Mouse (Mus musculus) midbrain, embryonic 15.5 days (tissue): ENCODE data around the gene Tmem45b. TPM values are rescaled to one million over a fixed set of nuclear protein-coding genes. Genes with fewer than 3 reads are reported as not detected.

Experiments used
- ATAC-seq: fragments of 200-750 bp; cut with Nextera tagmentation; replicated peaks from 2 replicates; pipeline ENCODE4 v1.8.0; 2017; ENCODE audit warnings: moderate TSS enrichment
- H3K27ac ChIP-seq: fragments of 300-500 bp; sonication (generic); 2 replicates; pipeline ENCODE4 v1.5.1; 2015; ENCODE audit warnings: mild to moderate bottlenecking, inconsistent platforms
- H3K27me3 ChIP-seq: fragments of 300-500 bp; sonication (generic); replicated peaks from 2 replicates; pipeline ENCODE4 v1.6.1; 2015; ENCODE audit warnings: inconsistent platforms
- H3K36me3 ChIP-seq: fragments of 300-500 bp; sonication (generic); replicated peaks from 2 replicates; pipeline ENCODE4 v1.6.1; 2015; ENCODE audit warnings: inconsistent platforms
- H3K4me1 ChIP-seq: fragments of 300-500 bp; sonication (generic); 2 replicates; pipeline ENCODE4 v1.6.1; 2015; ENCODE audit warnings: inconsistent platforms
- H3K4me2 ChIP-seq: fragments of 300-500 bp; sonication (generic); 2 replicates; pipeline ENCODE4 v1.6.1; 2015; ENCODE audit warnings: inconsistent platforms, mild to moderate bottlenecking, moderate library complexity
- H3K4me3 ChIP-seq: fragments of 300-500 bp; sonication (generic); 2 replicates; pipeline ENCODE4 v1.5.1; 2015; ENCODE audit warnings: mild to moderate bottlenecking, inconsistent platforms
- H3K9ac ChIP-seq: fragments of 300-500 bp; sonication (generic); 2 replicates; pipeline ENCODE4 v1.6.1; 2015; ENCODE audit warnings: mild to moderate bottlenecking, inconsistent platforms
- H3K9me3 ChIP-seq: fragments of 300-500 bp; sonication (generic); 2 replicates; pipeline ENCODE4 v1.6.1; 2016; ENCODE audit warnings: inconsistent platforms
- WGBS: fragments of 180-500 bp; shearing (Covaris S2); methylation state at CpG from one replicate; pipeline ENCODE4 v1.1.7; 2015; ENCODE audit warnings: mixed read lengths; 5-methylcytosine and 5-hydroxymethylcytosine counted together
- polyA plus RNA-seq: library from polyadenylated mRNA; unstranded; fragments of >200 nt; fragmentation: Nextera tagmentation; extraction: Ambion mirVana; gene quantifications from 2 replicates; pipeline ENCODE4 v1.2.1, GENCODE M21; 2015

Gene Tmem45b
- polyA plus RNA-seq, 1 experiment from 2014 or later: 0.26 TPM

- Histone ChIP-seq H3K9ac (no peak overlapping the region), H3K9me3 (no peaks in the 10 kb centered on the region), H3K27me3 (no peaks in the 10 kb centered on the region), H3K36me3 (no peaks in the 10 kb centered on the region), H3K27ac (no peak overlapping the region), H3K4me3 (no peak overlapping the region), H3K4me2 (no peak overlapping the region), H3K4me1 (no peaks in the 10 kb centered on the region)
- no peak for ATAC-seq
- 90% methylated on average over 7 of the region's 7 CpGs for WGBS
These were observed 26.4 kb downstream of the Tmem45b start for GRCm38 (mm10) chr9:31437861-31438260.

- WGBS: 89% methylated on average over 8 of the region's 8 CpGs
- no peak for ATAC-seq
These were observed 28.8 kb downstream of the Tmem45b start for GRCm38 (mm10) chr9:31435415-31435814.

GRCm38 (mm10) chr9:31433431-31433830 lies 30.8 kb downstream of the Tmem45b start:
- H3K27ac ChIP-seq: no peak overlapping the region
- WGBS: 94% methylated on average over 3 of the region's 3 CpGs

More at GRCm38 (mm10) chr9:31435415-31435814, 28.8 kb downstream of the Tmem45b start:
- Histone ChIP-seq H3K4me2 (no peak overlapping the region), H3K27ac (no peak overlapping the region), H3K9ac (no peak overlapping the region), H3K4me3 (no peak overlapping the region), H3K9me3 (no peaks in the 10 kb centered on the region), H3K4me1 (no peaks in the 10 kb centered on the region), H3K27me3 (no peaks in the 10 kb centered on the region), H3K36me3 (no peaks in the 10 kb centered on the region)

GRCm38 (mm10) chr9:31432336-31432975 lies 31.8 kb downstream of the Tmem45b start:
- H3K4me1 ChIP-seq: no peaks in the 10 kb centered on the region
- H3K27me3 ChIP-seq: no peaks in the 10 kb centered on the region
- H3K9me3 ChIP-seq: no peaks in the 10 kb centered on the region
- no peak overlapping the region for H3K4me2 ChIP-seq
- no peak overlapping the region for H3K27ac ChIP-seq
- ATAC-seq: no peak
- no peak overlapping the region for H3K4me3 ChIP-seq
- 80% methylated on average over 7 of the region's 7 CpGs for WGBS
- no peaks in the 10 kb centered on the region for H3K36me3 ChIP-seq
- no peak overlapping the region for H3K9ac ChIP-seq

More at GRCm38 (mm10) chr9:31433431-31433830, 30.8 kb downstream of the Tmem45b start:
- H3K4me1 ChIP-seq: no peaks in the 10 kb centered on the region
- no peak for ATAC-seq
- H3K9ac ChIP-seq: no peak overlapping the region
- no peak overlapping the region for H3K4me2 ChIP-seq
- H3K9me3 ChIP-seq: no peaks in the 10 kb centered on the region
- no peaks in the 10 kb centered on the region for H3K36me3 ChIP-seq
- no peak overlapping the region for H3K4me3 ChIP-seq
- H3K27me3 ChIP-seq: no peaks in the 10 kb centered on the region

DNA sequence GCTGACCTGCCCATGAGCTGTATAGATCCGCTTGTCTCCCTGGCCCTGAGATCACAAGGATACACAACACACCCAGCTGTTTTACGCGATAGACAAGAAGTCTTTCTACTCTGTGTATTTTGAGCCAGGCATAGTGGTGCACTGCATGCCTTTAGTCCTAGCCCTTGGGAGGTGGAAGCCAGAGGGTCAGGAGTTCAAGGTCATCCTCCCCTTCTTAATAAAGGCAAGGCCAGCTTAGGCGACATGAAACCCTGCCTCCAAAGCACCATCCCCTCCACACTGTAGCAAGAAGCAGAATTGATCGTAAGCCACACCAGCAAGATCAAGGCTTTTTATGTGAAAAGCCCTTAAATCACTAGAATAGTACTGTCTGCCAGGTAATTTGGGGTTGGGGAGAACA lies 32.5 kb downstream of the Tmem45b start:
- Histone ChIP-seq H3K9ac (no peak overlapping the region), H3K36me3 (no peaks in the 10 kb centered on the region), H3K4me2 (no peak overlapping the region), H3K27ac (no peak overlapping the region), H3K4me3 (no peak overlapping the region), H3K9me3 (no peaks in the 10 kb centered on the region), H3K4me1 (no peaks in the 10 kb centered on the region), H3K27me3 (no peaks in the 10 kb centered on the region)
- WGBS: 87% methylated on average over 5 of the region's 5 CpGs
- ATAC-seq: no peak

DNA sequence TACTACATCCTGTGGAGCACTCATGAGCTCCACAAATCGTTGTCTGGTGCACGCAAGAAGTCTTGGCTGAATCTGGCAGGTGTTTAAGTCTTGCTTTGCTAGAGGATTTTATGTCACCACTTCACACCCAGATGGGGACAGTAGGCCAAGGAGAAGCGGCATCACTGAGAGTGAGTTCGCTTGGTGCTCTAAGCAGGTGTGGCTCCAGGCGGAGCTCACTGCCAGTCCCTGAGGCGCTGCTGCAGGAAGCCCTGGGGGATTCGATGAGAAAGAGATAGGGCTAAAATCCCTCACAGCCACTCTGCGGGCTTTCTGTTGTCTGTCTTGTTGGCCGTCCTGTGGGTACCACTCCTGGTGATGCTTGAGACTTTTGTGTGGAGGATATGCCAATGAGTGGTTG lies 34.3 kb downstream of the Tmem45b start:
- Histone ChIP-seq H3K9ac (no peak overlapping the region), H3K9me3 (no peaks in the 10 kb centered on the region), H3K4me2 (no peak overlapping the region), H3K4me3 (no peak overlapping the region), H3K36me3 (no peaks in the 10 kb centered on the region), H3K27me3 (no peaks in the 10 kb centered on the region), H3K27ac (no peak overlapping the region), H3K4me1 (no peaks in the 10 kb centered on the region)
- ATAC-seq: no peak
- 84% methylated on average over 9 of the region's 9 CpGs for WGBS

- WGBS: 92% methylated on average over 7 of the region's 7 CpGs
- no peaks in the 10 kb centered on the region for H3K9me3 ChIP-seq
- no peaks in the 10 kb centered on the region for H3K27me3 ChIP-seq
- no peak for ATAC-seq
- H3K4me1 ChIP-seq: no peaks in the 10 kb centered on the region
- no peak overlapping the region for H3K9ac ChIP-seq
- 0 out of 2 replicates have a peak, but pooled peaks cover 2% of the 10 kb centered on the region for H3K36me3 ChIP-seq
- H3K27ac ChIP-seq: no peak overlapping the region
- no peak overlapping the region for H3K4me3 ChIP-seq
- H3K4me2 ChIP-seq: no peak overlapping the region
These were observed 35.3 kb downstream of the Tmem45b start for GRCm38 (mm10) chr9:31428971-31429370.

GRCm38 (mm10) chr9:31422143-31422542 lies 42.1 kb downstream of the Tmem45b start:
- H3K36me3 ChIP-seq: peaks cover 33% of the 10 kb centered on the region
- ATAC-seq: no peak

DNA sequence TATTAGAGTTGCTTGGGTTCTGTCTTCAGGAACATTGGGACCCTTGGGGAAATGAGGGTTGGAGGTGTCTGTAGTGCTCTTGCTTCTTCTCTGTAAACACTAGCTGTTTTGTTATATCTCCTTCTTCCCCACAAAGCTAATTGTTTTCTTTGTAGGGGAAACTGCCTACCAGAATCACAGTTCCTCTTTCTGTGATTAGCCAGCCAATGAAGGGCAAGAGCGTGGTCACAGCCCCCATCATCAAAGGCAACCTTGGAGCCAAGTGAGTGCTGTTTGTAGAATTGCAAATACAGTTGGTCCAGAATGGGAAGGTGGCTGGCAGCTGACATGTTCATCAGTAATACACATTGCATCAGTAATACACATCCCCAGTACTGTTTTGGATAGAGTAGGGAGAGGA lies 45.4 kb downstream of the Tmem45b start:
- 93% methylated on average over 1 of the region's 1 CpGs for WGBS
- no peak overlapping the region for H3K27ac ChIP-seq

More at GRCm38 (mm10) chr9:31422143-31422542, 42.1 kb downstream of the Tmem45b start:
- Histone ChIP-seq H3K27ac (no peak overlapping the region), H3K9me3 (no peaks in the 10 kb centered on the region), H3K9ac (no peak overlapping the region), H3K4me1 (no peaks in the 10 kb centered on the region), H3K27me3 (no peaks in the 10 kb centered on the region), H3K4me2 (no peak overlapping the region), H3K4me3 (no peak overlapping the region)
- WGBS: 97% methylated on average over 5 of the region's 5 CpGs

GRCm38 (mm10) chr9:31412165-31412564 lies 52.1 kb downstream of the Tmem45b start:
- Histone ChIP-seq H3K4me3 (no peak overlapping the region), H3K4me2 (no peak overlapping the region)
- 92% methylated on average over 4 of the region's 4 CpGs for WGBS

More for the DNA sequence above, 45.4 kb downstream of the Tmem45b start:
- Histone ChIP-seq H3K4me2 (no peak overlapping the region), H3K4me3 (no peak overlapping the region), H3K36me3 (peaks cover 53% of the 10 kb centered on the region), H3K9me3 (no peaks in the 10 kb centered on the region), H3K4me1 (no peaks in the 10 kb centered on the region), H3K27me3 (no peaks in the 10 kb centered on the region), H3K9ac (no peak overlapping the region)
- ATAC-seq: no peak

GRCm38 (mm10) chr9:31405217-31405616 lies 59.0 kb downstream of the Tmem45b start:
- Histone ChIP-seq H3K9me3 (no peaks in the 10 kb centered on the region), H3K4me2 (no peak overlapping the region), H3K4me1 (no peaks in the 10 kb centered on the region), H3K9ac (no peak overlapping the region), H3K27ac (no peak overlapping the region), H3K27me3 (no peaks in the 10 kb centered on the region), H3K4me3 (no peak overlapping the region), H3K36me3 (peaks cover 71% of the 10 kb centered on the region)
- no peak for ATAC-seq
- 68% methylated on average over 6 of the region's 6 CpGs for WGBS

More at GRCm38 (mm10) chr9:31412165-31412564, 52.1 kb downstream of the Tmem45b start:
- H3K27ac ChIP-seq: no peak overlapping the region
- H3K4me1 ChIP-seq: no peaks in the 10 kb centered on the region
- peaks cover 68% of the 10 kb centered on the region for H3K36me3 ChIP-seq
- H3K27me3 ChIP-seq: no peaks in the 10 kb centered on the region
- ATAC-seq: no peak
- no peaks in the 10 kb centered on the region for H3K9me3 ChIP-seq
- H3K9ac ChIP-seq: no peak overlapping the region

DNA sequence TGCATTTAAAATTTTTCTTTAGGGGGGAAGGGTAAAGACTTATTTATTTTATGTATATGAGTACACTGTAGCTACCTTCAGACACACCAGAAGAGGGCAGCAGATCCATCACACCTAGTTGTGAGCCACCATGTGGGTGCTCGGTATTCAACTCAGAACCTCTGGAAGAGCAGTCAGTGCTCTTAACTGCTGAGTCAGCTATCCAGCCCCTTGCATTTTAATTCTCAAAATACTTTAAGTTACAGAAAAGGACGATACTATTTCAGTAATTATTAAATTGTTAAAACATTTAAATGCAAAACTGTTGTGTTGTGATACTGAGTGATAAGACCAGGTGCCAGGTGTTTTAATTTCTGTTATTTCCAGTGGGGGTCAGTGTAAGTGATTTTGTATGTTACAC lies 60.0 kb downstream of the Tmem45b start:
- H3K36me3 ChIP-seq: peaks cover 71% of the 10 kb centered on the region
- H3K9me3 ChIP-seq: no peaks in the 10 kb centered on the region
- H3K4me2 ChIP-seq: no peak overlapping the region
- 89% methylated on average over 2 of the region's 2 CpGs for WGBS
- H3K27ac ChIP-seq: no peak overlapping the region
- H3K27me3 ChIP-seq: no peaks in the 10 kb centered on the region
- no peaks in the 10 kb centered on the region for H3K4me1 ChIP-seq
- ATAC-seq: no peak
- no peak overlapping the region for H3K4me3 ChIP-seq
- no peak overlapping the region for H3K9ac ChIP-seq

GRCm38 (mm10) chr9:31400441-31400840 lies 63.8 kb downstream of the Tmem45b start:
- no peak overlapping the region for H3K9ac ChIP-seq
- no peak overlapping the region for H3K4me3 ChIP-seq
- no peaks in the 10 kb centered on the region for H3K4me1 ChIP-seq
- no peak overlapping the region for H3K4me2 ChIP-seq
- WGBS: 61% methylated on average over 4 of the region's 4 CpGs
- no peaks in the 10 kb centered on the region for H3K27me3 ChIP-seq
- no peaks in the 10 kb centered on the region for H3K9me3 ChIP-seq
- no peak overlapping the region for H3K27ac ChIP-seq
- no peak for ATAC-seq
- H3K36me3 ChIP-seq: peaks cover 85% of the 10 kb centered on the region
